Mouse (Mus musculus) midbrain, embryonic 15.5 days (tissue): ENCODE results near the gene Dirc2. TPM values are rescaled to one million over a fixed set of nuclear protein-coding genes. Genes with fewer than 3 reads are reported as not detected.

Experiments used
- ATAC-seq: fragments of 200-750 bp; cut with Nextera tagmentation; replicated peaks from 2 replicates; pipeline ENCODE4 v1.8.0; 2017; ENCODE audit warnings: moderate TSS enrichment
- H3K27ac ChIP-seq: fragments of 300-500 bp; sonication (generic); 2 replicates; pipeline ENCODE4 v1.5.1; 2015; ENCODE audit warnings: mild to moderate bottlenecking, inconsistent platforms
- H3K27me3 ChIP-seq: fragments of 300-500 bp; sonication (generic); replicated peaks from 2 replicates; pipeline ENCODE4 v1.6.1; 2015; ENCODE audit warnings: inconsistent platforms
- H3K36me3 ChIP-seq: fragments of 300-500 bp; sonication (generic); replicated peaks from 2 replicates; pipeline ENCODE4 v1.6.1; 2015; ENCODE audit warnings: inconsistent platforms
- H3K4me1 ChIP-seq: fragments of 300-500 bp; sonication (generic); 2 replicates; pipeline ENCODE4 v1.6.1; 2015; ENCODE audit warnings: inconsistent platforms
- H3K4me2 ChIP-seq: fragments of 300-500 bp; sonication (generic); 2 replicates; pipeline ENCODE4 v1.6.1; 2015; ENCODE audit warnings: inconsistent platforms, mild to moderate bottlenecking, moderate library complexity
- H3K4me3 ChIP-seq: fragments of 300-500 bp; sonication (generic); 2 replicates; pipeline ENCODE4 v1.5.1; 2015; ENCODE audit warnings: mild to moderate bottlenecking, inconsistent platforms
- H3K9ac ChIP-seq: fragments of 300-500 bp; sonication (generic); 2 replicates; pipeline ENCODE4 v1.6.1; 2015; ENCODE audit warnings: mild to moderate bottlenecking, inconsistent platforms
- H3K9me3 ChIP-seq: fragments of 300-500 bp; sonication (generic); 2 replicates; pipeline ENCODE4 v1.6.1; 2016; ENCODE audit warnings: inconsistent platforms
- WGBS: fragments of 180-500 bp; shearing (Covaris S2); methylation state at CpG from one replicate; pipeline ENCODE4 v1.1.7; 2015; ENCODE audit warnings: mixed read lengths; 5-methylcytosine and 5-hydroxymethylcytosine counted together
- polyA plus RNA-seq: library from polyadenylated mRNA; unstranded; fragments of >200 nt; fragmentation: Nextera tagmentation; extraction: Ambion mirVana; gene quantifications from 2 replicates; pipeline ENCODE4 v1.2.1, GENCODE M21; 2015

The Dirc2 gene
- polyA plus RNA-seq, 1 experiment from 2014 or later, result 31.4 TPM

DNA sequence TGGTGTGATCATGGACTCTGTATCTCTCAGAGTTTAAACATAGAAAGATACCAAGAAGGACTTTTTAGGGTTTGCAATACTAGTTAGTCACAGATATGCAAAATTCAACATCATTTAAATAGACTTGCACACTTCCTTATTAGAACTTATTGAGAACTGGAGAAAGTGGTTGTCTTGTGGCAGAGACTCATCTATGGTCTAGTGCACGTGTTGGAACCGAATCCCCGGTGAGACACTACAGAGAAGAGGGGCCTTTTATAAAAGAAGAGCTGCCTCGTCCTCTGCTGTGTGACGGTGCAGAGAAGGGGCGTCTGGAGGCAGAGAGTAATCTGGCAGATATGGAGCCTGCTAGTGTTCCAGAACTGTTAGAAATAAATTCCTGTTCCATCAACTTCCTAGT, 44.6 kb downstream of the Dirc2 start:
- Histone ChIP-seq H3K4me1 (0 out of 2 replicates have a peak, but pooled peaks cover 7% of the 10 kb centered on the region), H3K9ac (no peak overlapping the region), H3K9me3 (no peaks in the 10 kb centered on the region), H3K36me3 (0 out of 2 replicates have a peak, but pooled peaks cover 3% of the 10 kb centered on the region), H3K27ac (no peak overlapping the region), H3K4me3 (no peak overlapping the region), H3K27me3 (no peaks in the 10 kb centered on the region), H3K4me2 (no peak overlapping the region)
- no peak for ATAC-seq
- 63% methylated on average over 6 of the region's 6 CpGs for WGBS

DNA sequence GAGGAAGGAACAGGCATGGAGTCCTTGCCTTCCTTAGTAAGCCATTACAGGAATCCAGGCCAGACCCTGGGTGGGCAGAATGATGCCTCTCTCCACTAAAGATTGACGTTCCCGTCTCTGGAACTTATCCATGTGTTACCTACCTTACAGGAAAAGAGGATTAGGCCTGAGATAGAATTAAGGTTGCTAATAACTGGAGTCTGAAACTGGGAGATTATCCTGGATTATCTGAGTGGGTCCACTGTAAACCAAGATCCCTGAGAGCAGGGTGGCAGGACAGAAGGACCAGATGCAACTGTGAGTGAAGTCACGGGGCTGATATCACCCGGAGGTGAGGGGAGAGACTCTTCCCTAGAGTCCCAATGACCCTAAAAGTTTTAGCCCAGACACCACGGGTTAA, 51.4 kb downstream of the Dirc2 start:
- Histone ChIP-seq H3K27ac (no peak overlapping the region), H3K36me3 (0 out of 2 replicates have a peak, but pooled peaks cover 11% of the 10 kb centered on the region), H3K9me3 (no peaks in the 10 kb centered on the region), H3K4me3 (no peak overlapping the region), H3K4me2 (no peak overlapping the region), H3K9ac (no peak overlapping the region), H3K4me1 (peaks cover 4% of the 10 kb centered on the region), H3K27me3 (no peaks in the 10 kb centered on the region)
- 74% methylated on average over 5 of the region's 5 CpGs for WGBS
- ATAC-seq, result no peak

DNA sequence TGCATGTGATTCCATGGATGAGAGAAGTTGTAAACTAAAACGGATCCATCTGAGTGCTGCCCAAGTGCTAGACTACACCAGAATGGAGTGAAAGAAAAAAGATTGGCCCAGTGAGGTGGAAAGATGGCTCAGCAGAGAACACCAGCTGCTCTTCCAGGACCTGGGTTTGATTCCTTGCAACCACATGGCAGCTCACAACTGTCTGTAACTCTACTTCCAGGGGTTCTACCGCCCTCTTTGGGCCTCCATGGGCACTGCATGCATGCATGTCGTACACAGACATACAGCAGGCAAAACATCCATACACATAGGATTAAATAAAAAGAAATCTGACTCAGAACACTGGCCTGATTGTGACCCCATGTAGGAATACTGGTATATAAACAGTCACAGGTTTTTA, 52.9 kb downstream of the Dirc2 start:
- no peak for ATAC-seq
- 78% methylated on average over 3 of the region's 3 CpGs for WGBS

DNA sequence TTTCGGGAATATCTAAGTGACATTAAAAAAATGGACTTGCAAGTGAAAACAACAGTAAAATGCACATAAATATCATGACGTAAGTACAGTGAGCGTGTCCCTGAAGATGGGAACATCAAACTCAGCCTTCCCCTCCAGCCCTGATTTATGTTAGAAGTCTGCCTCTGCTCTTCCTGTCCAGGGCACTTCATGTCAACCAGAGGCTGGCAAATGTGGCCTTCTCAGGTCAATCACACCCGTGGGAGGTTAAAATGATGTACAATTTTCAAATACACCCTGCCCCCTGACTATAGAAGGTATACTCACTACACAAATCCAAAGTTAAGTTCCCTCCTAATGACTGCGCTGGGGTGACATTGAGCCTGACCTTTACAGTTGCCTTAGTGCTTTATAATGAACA, 53.4 kb downstream of the Dirc2 start:
- Histone ChIP-seq H3K4me1 (peaks cover 12% of the 10 kb centered on the region), H3K27me3 (no peaks in the 10 kb centered on the region), H3K36me3 (0 out of 2 replicates have a peak, but pooled peaks cover 8% of the 10 kb centered on the region), H3K27ac (no peak overlapping the region), H3K4me2 (no peak overlapping the region), H3K9ac (no peak overlapping the region), H3K4me3 (no peak overlapping the region), H3K9me3 (no peaks in the 10 kb centered on the region)
- 90% methylated on average over 5 of the region's 5 CpGs for WGBS
- no peak for ATAC-seq

More for the DNA sequence above, 52.9 kb downstream of the Dirc2 start:
- H3K27me3 ChIP-seq, result no peaks in the 10 kb centered on the region
- H3K4me1 ChIP-seq, result peaks cover 7% of the 10 kb centered on the region
- 0 out of 2 replicates have a peak, but pooled peaks cover 8% of the 10 kb centered on the region for H3K36me3 ChIP-seq
- H3K4me3 ChIP-seq, result no peak overlapping the region
- H3K9me3 ChIP-seq, result no peaks in the 10 kb centered on the region
- H3K27ac ChIP-seq, result no peak overlapping the region
- H3K9ac ChIP-seq, result no peak overlapping the region
- H3K4me2 ChIP-seq, result no peak overlapping the region

DNA sequence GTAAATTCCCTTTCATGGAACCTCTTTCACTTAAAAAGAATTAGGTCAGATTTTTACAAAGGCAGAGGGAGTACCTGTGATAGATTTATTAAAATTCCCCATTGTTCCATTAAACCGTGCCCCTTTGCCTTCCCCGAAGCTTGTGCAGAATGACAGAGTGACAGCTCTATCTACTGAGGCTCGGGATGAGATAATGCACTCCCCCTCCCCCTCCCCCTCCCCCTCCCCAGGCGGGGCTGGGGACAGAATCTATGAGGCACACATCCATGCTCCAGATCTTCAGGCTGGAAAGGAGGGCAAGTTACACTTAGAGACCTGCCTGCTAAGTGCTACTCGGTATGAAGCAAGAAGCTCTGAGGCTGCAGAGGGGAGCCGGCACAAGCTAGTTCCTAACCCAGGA, 53.8 kb downstream of the Dirc2 start:
- H3K36me3 ChIP-seq, result 0 out of 2 replicates have a peak, but pooled peaks cover 8% of the 10 kb centered on the region
- H3K9me3 ChIP-seq, result no peaks in the 10 kb centered on the region
- ATAC-seq, result 0 out of 2 replicates have a peak, but pooled peaks have one; percentile 38
- no peak overlapping the region for H3K27ac ChIP-seq
- H3K4me1 ChIP-seq, result peaks cover 15% of the 10 kb centered on the region
- H3K4me2 ChIP-seq, result no peak overlapping the region
- H3K9ac ChIP-seq, result no peak overlapping the region
- H3K4me3 ChIP-seq, result no peak overlapping the region
- 46% methylated on average over 6 of the region's 6 CpGs for WGBS
- H3K27me3 ChIP-seq, result no peaks in the 10 kb centered on the region

DNA sequence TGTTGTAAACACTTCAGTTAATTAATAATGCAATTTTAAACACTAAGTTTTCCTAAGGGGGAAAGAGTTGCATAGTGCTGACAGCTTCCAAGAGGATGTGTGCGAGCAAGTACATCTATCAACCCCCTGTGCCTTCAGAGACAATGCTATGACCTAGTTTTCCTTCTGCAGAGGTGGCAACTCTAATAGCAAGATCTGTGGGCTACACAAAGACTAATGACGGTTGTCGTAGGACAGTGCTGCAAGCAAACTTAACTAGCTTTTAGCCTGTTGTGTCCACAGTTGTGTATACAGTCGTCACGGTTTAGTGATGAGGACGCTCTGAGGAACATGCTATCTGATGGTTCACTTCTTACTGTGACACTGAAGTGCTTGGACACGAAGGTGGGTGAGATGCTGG, 54.5 kb downstream of the Dirc2 start:
- Histone ChIP-seq H3K4me1 (peaks cover 15% of the 10 kb centered on the region), H3K9ac (no peak overlapping the region), H3K9me3 (no peaks in the 10 kb centered on the region), H3K27me3 (no peaks in the 10 kb centered on the region), H3K4me3 (no peak overlapping the region), H3K36me3 (0 out of 2 replicates have a peak, but pooled peaks cover 8% of the 10 kb centered on the region), H3K4me2 (no peak overlapping the region), H3K27ac (no peak overlapping the region)
- 87% methylated on average over 7 of the region's 7 CpGs for WGBS
- ATAC-seq, result 0 out of 2 replicates have a peak, but pooled peaks have one; percentile 10

DNA sequence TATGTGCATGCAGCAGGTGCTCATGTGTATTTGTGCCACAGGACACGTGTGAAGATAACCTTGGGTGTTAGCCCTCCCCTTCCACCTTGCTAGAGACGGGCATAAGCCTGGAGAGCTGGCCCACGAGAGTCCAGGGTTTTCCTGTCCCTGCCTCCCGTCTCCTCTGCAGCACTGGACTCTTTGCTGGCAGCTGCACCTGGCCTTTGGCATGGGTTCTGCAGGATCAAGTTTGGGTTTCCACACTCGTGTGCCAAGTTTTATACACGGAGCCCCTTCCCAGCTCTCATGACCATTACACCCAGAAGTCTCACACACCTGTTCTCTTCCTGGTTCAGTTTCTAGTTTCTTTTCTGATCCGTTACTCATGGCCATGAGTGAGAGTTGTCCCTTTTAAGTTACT, 55.5 kb downstream of the Dirc2 start:
- H3K9ac ChIP-seq, result no peak overlapping the region
- no peak for ATAC-seq
- H3K4me1 ChIP-seq, result peaks cover 15% of the 10 kb centered on the region
- 85% methylated on average over 7 of the region's 7 CpGs for WGBS
- H3K27ac ChIP-seq, result no peak overlapping the region
- H3K4me2 ChIP-seq, result no peak overlapping the region
- 0 out of 2 replicates have a peak, but pooled peaks cover 3% of the 10 kb centered on the region for H3K36me3 ChIP-seq
- no peaks in the 10 kb centered on the region for H3K27me3 ChIP-seq
- no peak overlapping the region for H3K4me3 ChIP-seq
- no peaks in the 10 kb centered on the region for H3K9me3 ChIP-seq

DNA sequence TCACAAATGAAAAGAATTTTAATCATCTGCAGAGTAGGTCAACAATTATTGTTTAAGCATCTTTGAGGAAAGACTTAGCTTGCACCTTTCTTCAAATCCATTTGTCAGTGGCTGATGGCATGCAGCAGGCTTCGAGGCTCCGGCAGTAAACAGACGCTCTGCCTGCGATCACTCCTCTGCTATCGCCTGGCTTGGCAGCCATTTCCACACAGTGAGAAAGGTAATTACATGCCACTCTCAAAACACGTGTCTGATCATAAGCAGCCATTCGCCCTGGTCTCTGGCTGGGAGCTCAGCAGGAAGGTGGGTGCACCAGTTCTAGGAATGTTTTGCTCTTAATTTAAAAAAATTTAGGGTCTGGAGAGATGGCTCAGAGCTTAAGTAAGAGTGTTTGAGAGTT, 58.2 kb downstream of the Dirc2 start:
- no peaks in the 10 kb centered on the region for H3K27me3 ChIP-seq
- no peak overlapping the region for H3K4me3 ChIP-seq
- ATAC-seq, result peak; percentile 75
- no peaks in the 10 kb centered on the region for H3K36me3 ChIP-seq
- H3K27ac ChIP-seq, result no peak overlapping the region
- 44% methylated on average over 7 of the region's 7 CpGs for WGBS
- no peak overlapping the region for H3K4me2 ChIP-seq
- H3K9me3 ChIP-seq, result no peaks in the 10 kb centered on the region
- H3K9ac ChIP-seq, result no peak overlapping the region
- H3K4me1 ChIP-seq, result peaks cover 15% of the 10 kb centered on the region

DNA sequence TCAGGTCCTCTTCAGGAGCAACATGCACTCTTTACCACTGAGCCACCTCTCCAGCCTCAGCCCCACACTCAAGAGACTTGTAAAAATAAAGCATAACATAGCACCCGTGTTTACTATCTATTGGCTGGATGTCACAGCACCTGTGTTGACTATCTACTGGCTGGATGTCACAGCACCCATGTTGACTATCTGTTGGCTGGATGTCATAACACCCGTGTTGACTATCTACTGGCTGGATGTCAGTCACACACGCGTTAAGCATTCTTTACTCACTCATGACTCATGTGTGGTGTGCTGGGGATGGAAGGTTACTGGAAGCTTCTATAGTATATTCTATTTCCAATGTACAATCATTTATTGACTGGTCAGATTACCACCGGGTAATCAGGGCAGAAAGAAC, 62.2 kb downstream of the Dirc2 start:
- no peak overlapping the region for H3K4me3 ChIP-seq
- peaks cover 12% of the 10 kb centered on the region for H3K4me1 ChIP-seq
- H3K9me3 ChIP-seq, result no peaks in the 10 kb centered on the region
- 95% methylated on average over 5 of the region's 5 CpGs for WGBS
- no peak for ATAC-seq
- no peak overlapping the region for H3K4me2 ChIP-seq
- no peaks in the 10 kb centered on the region for H3K27me3 ChIP-seq
- no peak overlapping the region for H3K27ac ChIP-seq
- no peak overlapping the region for H3K9ac ChIP-seq
- H3K36me3 ChIP-seq, result no peaks in the 10 kb centered on the region

DNA sequence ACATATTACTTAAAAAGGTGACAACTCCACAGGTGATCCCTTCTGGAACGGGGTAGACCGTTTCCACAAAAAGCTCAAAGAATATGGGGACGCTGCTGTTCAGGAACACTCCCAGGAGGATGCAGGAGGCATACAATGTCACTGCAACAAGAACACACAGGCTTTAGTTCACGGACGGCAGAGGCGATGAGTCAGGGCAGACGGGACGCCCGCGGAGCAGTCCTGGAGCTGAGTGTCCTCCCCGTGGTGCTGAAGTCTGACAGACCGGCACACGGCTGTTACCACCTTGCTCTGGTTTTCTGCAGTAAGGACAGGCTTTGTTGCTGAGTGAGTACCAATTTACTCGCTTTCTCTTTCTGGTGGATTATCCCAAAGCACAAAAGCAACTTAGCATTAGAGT, 64.4 kb downstream of the Dirc2 start:
- no peak for ATAC-seq
- Histone ChIP-seq H3K36me3 (no peaks in the 10 kb centered on the region), H3K4me1 (no peaks in the 10 kb centered on the region), H3K4me2 (no peak overlapping the region), H3K27ac (no peak overlapping the region), H3K9ac (no peak overlapping the region), H3K27me3 (no peaks in the 10 kb centered on the region), H3K4me3 (no peak overlapping the region), H3K9me3 (no peaks in the 10 kb centered on the region)
- 67% methylated on average over 14 of the region's 14 CpGs for WGBS

DNA sequence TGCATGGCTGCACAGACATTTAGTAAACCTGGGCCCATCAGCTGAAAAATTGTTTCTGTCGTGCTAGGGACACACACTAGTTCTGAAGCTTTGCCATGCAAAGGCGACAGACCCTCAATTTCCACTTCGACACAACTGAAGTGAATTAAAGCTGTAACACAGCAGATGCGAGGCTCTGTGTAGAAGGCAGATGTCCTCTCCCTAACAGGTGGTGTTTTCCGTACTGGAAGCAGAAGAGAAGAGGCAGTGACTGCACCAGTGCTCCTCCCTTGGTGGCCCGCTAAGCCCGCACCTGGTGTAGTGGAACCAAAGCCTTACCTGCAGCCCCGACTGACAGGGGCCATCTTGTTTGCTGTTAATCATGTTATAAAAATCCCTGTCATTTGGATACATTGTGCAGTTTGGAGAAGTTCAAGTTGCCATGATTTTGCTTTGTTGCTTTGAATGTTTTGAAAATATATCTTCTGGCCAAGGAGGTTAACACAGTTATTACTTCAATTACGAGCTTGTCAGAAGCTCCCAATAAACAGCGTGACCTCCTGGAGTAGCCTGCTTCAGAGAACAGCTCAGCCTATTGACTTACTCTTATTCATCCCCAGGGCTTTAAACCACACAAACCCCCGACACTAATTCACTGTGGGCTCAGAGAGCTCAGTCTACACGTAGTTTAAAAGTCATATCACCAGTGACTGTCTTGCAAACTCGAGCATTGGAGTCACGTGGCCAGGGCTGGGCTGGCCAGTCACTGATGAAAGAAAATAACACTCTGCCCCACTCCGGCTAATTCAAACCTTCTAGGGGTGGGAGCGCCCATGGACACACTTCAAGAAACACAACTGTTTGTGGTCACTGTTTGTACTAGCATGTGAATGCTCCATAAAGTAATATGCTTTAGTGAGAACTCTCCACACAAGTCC, 65.1 kb downstream of the Dirc2 start:
- Histone ChIP-seq H3K36me3 (no peaks in the 10 kb centered on the region), H3K27ac (no peak overlapping the region), H3K4me1 (no peaks in the 10 kb centered on the region), H3K9ac (no peak overlapping the region), H3K4me2 (no peak overlapping the region), H3K27me3 (no peaks in the 10 kb centered on the region), H3K9me3 (no peaks in the 10 kb centered on the region), H3K4me3 (no peak overlapping the region)
- ATAC-seq, result no peak
- 62% methylated on average over 16 of the region's 16 CpGs for WGBS

DNA sequence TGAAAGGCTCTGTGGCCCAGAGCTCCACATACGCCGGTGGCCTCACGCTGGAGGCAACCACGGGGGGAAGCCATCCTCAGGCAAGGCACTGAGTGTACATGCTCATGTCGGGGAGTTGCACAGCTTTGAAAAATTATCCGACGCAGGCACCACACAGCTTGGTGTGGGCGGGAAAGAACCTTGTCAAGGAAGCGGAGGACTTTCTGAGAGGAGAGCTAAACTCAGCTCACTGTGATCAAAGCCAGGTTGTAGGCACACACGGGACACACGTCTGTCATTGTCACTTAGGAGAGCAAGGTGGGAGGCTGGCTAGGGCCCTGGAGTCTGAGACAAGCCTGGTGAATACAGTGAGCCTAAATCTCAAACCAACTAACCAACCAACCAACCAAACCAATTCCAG, 67.3 kb downstream of the Dirc2 start:
- Histone ChIP-seq H3K4me3 (no peak overlapping the region), H3K9me3 (no peaks in the 10 kb centered on the region), H3K27me3 (no peaks in the 10 kb centered on the region), H3K9ac (no peak overlapping the region), H3K27ac (no peak overlapping the region), H3K36me3 (peaks cover 9% of the 10 kb centered on the region; the same call in 1 of the 2 replicates), H3K4me2 (no peak overlapping the region), H3K4me1 (no peaks in the 10 kb centered on the region)
- ATAC-seq, result no peak
- 64% methylated on average over 11 of the region's 11 CpGs for WGBS

DNA sequence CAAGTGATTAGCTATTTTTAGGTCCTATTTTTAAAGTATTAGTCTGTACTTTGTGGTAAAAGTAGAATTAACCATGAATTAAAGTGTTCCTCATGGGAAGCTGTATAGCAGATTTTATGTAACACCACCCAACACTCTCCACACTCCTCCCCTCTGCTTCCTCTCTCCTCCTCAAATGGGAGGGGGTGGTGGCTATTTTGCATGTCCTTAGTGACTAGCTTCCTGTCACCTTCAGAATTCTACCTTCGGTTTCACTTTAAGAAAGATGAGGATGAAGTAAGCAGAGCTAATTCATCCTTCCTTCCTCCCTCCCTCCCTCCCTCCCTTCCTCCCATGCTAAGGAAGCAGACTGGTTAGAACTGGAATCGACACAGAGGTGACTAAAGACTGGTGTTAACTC, 73.1 kb downstream of the Dirc2 start:
- no peak overlapping the region for H3K4me2 ChIP-seq
- no peak for ATAC-seq
- no peaks in the 10 kb centered on the region for H3K9me3 ChIP-seq
- H3K27ac ChIP-seq, result no peak overlapping the region
- peaks cover 13% of the 10 kb centered on the region; the same call in 1 of the 2 replicates for H3K36me3 ChIP-seq
- no peak overlapping the region for H3K9ac ChIP-seq
- H3K4me3 ChIP-seq, result no peak overlapping the region
- no peaks in the 10 kb centered on the region for H3K27me3 ChIP-seq
- no peaks in the 10 kb centered on the region for H3K4me1 ChIP-seq
- 90% methylated on average over 2 of the region's 2 CpGs for WGBS
